Mouse (Mus musculus): ENCODE measurements at regions not wholly inside any gene's neighbourhood (a gene's known extent, or its start where the extent isn't known, plus 50 kb on each side); places are given as distances from the start of the nearest gene placed in this dataset.

DNA sequence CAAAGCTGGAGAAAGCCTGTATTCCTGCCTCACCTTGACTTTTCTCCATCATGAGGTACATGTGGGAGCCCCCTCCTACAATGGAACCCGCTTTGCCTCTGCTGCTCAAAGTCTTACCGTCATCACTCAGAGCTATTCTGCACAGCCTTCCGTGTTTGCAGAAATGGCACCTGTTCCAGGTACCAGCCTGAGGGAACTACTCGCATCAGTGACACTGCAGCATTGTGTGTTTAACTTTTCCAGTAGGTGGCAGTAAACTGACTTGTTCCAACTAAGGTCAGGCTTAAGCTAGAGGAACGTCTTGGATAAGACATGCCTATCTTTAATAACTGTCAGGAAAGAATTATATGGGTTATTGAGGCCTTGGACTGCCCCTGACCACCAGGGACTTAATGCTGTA is 71.4 kb downstream of the Fam173b start:
- no peak for DNase-seq (ENCODE audit: low spot score in 2 of 2)

GRCm38 (mm10) chr15:31676771-31677191 is 75.1 kb downstream of the Fam173b start:
- no peak for DNase-seq (ENCODE audit: low spot score in 2 of 2)

- DNase-seq (ENCODE audit: low spot score in 2 of 2): no peak
Measured at GRCm38 (mm10) chr15:31693109-31693508, 91.5 kb downstream of the Fam173b start.

DNA sequence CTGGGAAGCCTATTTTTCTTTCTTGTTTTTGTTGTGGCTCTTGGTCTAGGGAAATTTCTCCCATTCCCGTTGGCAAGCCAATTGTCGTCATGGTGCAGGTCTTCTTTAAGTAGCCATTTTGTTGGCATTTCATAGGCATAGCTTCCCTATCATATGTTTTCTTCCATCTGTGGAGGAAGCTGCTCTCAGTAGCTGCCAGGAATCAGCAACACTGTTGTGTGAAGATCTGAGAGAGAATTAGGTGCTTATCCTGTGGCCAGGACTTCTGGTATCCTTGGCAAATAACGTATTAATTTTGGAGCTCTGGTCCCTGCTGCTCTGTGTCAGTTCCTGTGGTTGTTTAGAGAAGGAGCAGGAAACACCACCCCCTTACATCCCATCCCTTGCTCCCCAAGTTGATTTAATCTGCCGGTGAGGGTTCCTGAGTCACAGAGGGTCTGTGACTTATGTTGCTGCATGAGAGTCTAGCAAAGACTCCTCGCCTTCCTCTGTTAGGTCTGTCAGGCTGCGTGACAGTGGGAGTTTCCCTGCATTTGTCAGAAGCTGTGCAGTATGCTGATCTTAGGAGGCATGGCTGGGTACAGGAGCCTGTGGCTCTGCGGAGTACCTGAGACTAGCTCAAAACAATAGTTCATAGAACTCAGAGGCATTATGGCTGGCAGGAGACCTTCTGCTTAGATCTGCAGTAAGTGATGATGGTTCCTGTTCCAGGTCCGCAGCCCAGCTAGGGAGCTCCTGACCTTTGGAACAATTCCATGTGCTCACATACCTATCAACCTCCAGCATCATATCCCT is 93.4 kb downstream of the Fam173b start:
- no peak for DNase-seq (ENCODE audit: low spot score in 2 of 2)

DNA sequence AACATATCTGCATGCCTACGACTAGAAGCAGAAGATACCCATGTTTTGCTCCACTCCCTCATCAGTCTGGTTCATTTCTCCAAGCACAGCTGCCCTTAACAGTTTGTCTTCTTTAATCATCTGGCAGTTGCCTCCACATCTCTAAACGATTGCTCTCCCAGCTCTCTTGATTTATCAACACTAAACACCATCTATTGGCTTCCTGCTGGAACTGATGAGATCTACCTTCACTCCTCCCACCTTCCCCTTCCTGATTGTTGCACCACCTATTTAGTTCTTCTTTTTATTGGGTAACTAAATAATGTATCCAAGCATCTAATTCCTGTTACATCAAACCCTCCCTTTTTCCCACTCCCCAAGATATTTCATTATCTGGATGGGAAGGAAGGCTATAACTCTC is 101.7 kb downstream of the Fam173b start:
- DNase-seq (ENCODE audit: low spot score in 2 of 2): no peak

DNA sequence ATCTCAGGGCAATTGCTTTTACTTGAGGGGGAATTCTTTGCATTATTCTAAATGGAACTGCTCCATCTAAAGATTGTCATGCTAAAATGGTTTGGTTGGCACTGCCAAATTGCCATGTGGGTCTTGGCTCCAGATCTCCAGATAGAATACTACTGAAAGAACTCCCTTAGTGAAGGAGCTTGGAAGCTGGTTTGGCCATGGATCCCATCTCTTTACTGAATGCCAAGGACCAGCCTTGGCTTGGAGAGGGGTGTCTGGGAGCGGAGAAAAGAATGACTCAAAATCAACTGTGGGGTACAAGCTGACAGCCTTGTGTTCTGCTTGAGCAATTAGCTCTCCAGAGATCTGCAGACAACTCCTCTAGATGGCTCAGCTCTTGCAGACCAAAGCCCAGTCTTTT is 105.8 kb downstream of the Fam173b start:
- DNase-seq (ENCODE audit: low spot score in 2 of 2): no peak

DNA sequence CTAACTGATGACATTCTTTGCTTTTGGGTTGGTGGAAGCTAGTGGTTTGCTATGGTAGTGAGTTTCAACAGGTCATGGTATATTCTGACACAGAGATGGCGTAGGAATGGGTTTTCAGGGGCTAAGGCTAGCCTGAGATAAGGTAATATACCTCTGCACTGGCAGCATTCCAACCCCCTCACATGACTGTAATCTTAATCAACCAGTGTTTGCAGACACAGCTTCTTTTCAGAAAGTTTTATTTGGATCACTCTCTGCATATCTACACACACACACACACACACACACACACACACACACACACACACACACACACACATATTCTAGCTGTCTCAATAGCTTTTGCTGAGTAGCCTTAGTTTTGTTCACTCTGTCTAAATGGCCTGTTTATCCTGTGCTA is 119.4 kb downstream of the Fam173b start:
- no peak for DNase-seq (ENCODE audit: low spot score in 2 of 2)

- DNase-seq (ENCODE audit: low spot score in 2 of 2): no peak
Measured at GRCm38 (mm10) chr15:31722429-31722828, 120.8 kb downstream of the Fam173b start.

- no peak for DNase-seq (ENCODE audit: low spot score in 2 of 2)
Measured at GRCm38 (mm10) chr15:31724252-31724651, 122.6 kb downstream of the Fam173b start.

GRCm38 (mm10) chr15:31729133-31729532 is 127.5 kb downstream of the Fam173b start:
- no peak for DNase-seq (ENCODE audit: low spot score in 2 of 2)

DNA sequence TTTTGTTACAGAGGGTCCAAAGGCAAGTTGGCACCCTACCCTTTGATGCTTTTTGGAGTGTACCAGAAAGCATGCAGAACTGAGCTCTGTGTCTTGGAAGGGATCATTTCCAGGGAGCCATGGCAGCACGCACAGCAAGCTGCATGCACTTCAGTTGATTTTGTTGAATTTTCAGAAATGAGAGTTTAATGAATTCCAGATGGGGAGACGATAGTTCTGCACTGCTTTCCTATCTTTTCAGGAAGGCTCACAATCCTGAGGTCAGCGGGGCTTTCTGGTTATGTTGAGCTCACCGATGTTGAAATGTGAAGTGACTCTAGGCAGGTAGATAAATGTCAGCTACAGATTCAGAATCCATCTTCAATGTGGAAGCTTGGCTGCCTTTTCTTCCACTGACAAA is 140.0 kb downstream of the Fam173b start:
- DNase-seq (ENCODE audit: low spot score in 2 of 2): no peak

DNA sequence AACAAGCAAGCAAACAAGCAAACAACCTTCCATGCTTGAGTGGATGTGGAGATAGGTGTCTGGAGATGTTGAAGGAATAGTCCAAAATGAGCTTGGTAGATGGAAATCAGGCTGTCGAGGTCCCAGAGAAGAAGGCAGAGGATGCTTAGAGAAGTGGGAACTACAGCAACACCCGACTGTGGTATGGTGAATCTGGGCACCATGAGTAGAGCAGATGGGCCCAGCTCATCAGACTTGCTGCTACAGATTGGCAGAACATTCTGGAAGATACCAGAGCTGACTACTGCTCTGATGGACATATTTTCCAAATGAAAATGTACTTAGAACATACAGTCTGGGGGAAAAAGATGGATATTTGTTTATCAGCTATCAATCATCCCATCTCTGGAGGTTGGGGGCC is 142.9 kb downstream of the Fam173b start:
- no peak for DNase-seq (ENCODE audit: low spot score in 2 of 2)

- no peak for DNase-seq (ENCODE audit: low spot score in 2 of 2)
Measured at GRCm38 (mm10) chr15:31752632-31753031, 151.0 kb downstream of the Fam173b start.

- DNase-seq (ENCODE audit: low spot score in 2 of 2): no peak
Measured at GRCm38 (mm10) chr15:31753578-31754281, 152.1 kb downstream of the Fam173b start.

- DNase-seq (ENCODE audit: low spot score in 2 of 2): no peak
Measured at GRCm38 (mm10) chr15:31768959-31769844, 167.6 kb downstream of the Fam173b start.

GRCm38 (mm10) chr15:31783081-31783480 is 181.4 kb downstream of the Fam173b start:
- DNase-seq (ENCODE audit: low spot score in 2 of 2): no peak

DNA sequence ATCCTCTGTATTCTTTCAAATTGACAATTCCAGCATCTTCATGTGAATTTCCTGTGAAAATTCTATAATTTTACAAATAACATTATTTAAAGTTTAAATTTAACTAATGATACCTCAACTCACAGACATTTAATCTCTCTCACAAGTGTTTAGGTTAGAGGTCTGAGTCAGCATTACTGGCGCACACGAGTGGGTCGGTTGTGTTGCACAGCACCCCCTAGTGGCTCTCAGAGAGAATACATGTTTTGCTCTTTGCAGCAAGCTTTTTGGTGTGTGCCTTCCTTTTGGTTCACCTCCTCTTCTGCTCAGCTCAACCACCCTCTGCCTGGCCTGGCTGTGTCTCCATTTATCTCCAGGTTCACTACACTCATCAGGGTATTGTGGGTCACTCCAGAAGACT is 183.4 kb downstream of the Fam173b start:
- DNase-seq (ENCODE audit: low spot score in 2 of 2): no peak

DNA sequence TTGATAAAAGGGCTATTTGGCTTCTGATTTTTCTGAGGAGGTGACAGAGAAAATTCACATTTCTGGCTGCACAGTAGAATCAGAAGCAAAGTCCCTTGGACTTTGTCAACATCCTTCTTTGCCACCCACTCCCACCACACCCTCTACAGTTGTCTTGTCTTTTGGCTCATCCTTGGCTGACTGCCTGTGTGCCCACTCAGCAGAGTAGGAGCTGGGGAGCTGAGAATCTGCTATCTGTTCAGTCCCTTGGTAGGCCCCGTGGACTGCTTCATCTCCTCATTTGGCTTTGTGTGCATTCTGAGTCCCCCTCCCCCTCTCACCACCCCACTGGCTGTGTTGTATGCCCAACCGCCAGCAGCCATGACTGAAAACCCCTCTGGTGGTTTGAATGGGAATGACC is 197.2 kb downstream of the Fam173b start:
- DNase-seq (ENCODE audit: low spot score in 2 of 2): no peak

- DNase-seq (ENCODE audit: low spot score in 2 of 2): no peak
Measured at GRCm38 (mm10) chr15:31805522-31805921, 203.9 kb downstream of the Fam173b start.

DNA sequence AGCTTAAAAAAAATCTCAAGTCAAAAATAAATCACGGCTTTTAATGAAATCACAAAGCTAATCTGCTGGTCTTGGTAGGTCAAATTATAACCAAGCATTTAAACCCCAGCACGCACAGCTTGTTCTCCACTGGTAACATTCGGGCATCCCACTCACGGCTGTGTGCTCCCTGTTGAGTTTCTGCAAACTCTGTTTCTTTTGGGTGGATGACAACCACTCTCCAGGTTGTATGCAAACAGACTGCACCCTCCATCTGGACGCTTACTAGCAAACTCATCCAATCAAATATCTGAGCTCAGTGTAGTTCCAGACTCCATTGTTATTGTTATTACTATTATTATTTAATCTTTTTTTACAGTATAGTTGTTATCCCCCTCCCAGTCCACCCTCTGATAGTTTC is 213.9 kb downstream of the Fam173b start:
- DNase-seq (ENCODE audit: low spot score in 2 of 2): no peak

DNA sequence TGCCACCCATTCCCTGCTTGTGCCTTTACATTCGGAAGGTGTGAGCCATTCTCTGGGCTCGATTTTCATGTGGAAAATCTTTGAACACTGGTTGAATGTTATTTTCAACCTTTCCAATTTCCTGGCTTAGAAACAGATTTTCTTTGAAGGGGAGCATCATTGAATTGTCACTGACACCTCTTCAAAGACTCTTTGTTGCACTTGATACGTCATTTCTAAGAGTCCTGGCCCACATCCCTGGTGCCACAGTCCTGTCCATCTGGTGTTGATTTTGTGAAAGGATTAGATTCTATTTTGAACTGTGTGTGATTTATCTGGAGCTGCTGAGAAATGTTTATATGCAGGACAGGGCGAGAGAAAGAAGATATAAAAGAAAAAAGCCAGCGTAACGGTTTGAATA is 217.6 kb downstream of the Fam173b start:
- DNase-seq (ENCODE audit: low spot score in 2 of 2): no peak

DNA sequence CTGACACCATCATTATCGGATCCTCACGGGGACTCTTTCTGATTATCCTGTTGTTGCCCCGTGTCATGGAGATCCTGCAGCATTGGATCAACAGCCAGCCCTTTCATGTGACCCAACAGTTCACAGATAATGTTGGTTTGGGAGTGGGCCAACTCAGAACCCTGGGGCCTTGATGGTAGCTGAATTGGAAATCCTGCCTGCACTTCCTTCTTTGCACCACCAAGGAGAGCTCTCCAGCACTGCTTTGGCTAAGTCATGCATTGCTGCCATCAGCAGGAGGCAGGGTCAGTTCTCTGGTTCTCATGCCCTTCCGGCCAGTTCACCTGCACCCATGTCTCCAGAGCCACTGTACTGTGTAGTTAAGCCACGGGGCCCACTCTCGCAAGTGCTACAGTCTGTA is 225.6 kb downstream of the Fam173b start:
- DNase-seq (ENCODE audit: low spot score in 2 of 2): no peak

Data from spleen, postnatal 10 days (tissue).